Mouse (Mus musculus) left cerebral cortex, postnatal 36 days (tissue): Measurements from ENCODE around the gene Setd5. TPM values are rescaled to one million over a fixed set of nuclear protein-coding genes. Genes with fewer than 3 reads are reported as not detected.
A peak's percentile ranks its signal among the peaks of the same experiment; 100 is the strongest.

Experiments
- DNase-seq, 2 experiments: peaks; one replicate each; pipeline ENCODE4 v3.0.0; 2021 to 2022; ENCODE audit warnings: low spot score in 2 of 2, mixed read lengths in 1 of 2
- intact Hi-C: fragments of 180-260 bp; cut with DNase I; formaldehyde crosslinking; loops from one replicate; pipeline ENCODE4 v1.15.1; 2025
- total RNA-seq, 2 experiments: library from RNA; stranded (reverse); gene quantifications; 2 replicates each; pipeline ENCODE4 v1.2.3; 2021

Gene Setd5
- 100 to 1,000 TPM in 1 of 2 experiments, 10 to 100 TPM in 1; 99.2 to 130 TPM for total RNA-seq

DNA sequence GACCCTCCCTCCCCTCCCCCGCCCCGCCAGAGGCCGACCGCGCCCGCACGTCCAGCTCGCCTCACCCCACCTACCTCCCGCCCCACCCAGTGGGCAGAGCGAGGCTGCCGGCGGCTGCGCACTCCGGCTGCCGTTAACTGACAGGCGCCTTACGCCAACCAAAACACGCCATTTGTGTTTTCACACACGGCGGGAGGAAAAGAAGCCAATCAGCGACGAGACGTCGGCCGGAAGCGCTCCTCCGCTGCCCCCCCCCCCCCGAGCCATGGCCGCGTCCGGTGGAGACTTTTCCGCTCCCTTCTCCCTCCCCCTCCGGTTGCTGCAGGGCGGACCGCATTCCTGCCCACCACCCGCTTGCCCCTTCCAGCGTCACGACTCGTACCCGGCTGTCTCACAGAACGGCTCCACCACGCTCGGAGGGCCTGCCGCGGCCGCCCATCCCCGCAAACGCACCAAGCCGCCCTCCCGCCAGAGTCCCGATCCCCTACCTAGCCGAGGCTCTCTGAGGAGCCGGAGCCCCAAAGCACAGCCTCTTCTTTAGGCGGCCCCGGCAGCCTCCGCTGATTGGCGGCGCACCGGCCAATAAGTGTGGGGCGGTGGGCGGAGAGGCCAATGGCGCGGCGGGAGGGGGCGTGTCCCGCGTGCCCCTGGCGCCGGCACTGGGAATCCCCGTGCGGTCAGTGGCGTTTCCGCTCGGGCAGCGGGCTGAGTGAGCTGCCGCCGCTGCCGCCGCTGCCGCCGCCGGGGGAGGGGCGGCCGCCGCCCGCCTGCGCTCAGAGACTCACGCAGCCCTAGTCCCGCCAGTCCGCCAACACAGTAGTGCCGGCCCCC, at the start of gene Setd5:
Setd5 (plus strand) TSS at position 680 of the 831 bp plus-strand sequence.
- intact Hi-C loops = loop anchor here (1.0 to 10.0 kb wide), 5 partner anchors 24 to 228 kb away; partner anchors contain the start of genes Brpf1, Mtmr14 and Thumpd3

DNA sequence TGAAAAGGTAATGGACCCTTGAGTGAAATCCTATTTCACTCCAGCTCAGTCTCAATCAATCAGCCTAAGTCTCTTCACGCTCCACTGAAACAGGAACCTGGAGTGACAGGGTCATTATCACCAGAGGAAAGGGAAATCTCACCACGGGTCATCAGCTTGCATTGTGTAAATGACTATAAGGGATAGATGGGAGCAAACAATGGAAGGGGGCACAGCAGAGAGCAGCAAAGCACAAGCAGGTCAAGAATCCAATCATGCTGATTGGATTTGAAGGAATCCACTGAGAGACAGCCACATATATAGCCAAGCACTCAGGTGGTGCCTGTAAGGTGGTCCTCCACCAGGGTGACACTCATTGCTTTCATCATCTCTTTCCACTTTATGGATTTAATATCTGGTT, 49.7 kb upstream of the Setd5 start:
- intact Hi-C loops = no loop called here
- no peak for DNase-seq

More for the DNA sequence above, at the start of gene Setd5:
- peak; percentile 98 to 99 for DNase-seq

DNA sequence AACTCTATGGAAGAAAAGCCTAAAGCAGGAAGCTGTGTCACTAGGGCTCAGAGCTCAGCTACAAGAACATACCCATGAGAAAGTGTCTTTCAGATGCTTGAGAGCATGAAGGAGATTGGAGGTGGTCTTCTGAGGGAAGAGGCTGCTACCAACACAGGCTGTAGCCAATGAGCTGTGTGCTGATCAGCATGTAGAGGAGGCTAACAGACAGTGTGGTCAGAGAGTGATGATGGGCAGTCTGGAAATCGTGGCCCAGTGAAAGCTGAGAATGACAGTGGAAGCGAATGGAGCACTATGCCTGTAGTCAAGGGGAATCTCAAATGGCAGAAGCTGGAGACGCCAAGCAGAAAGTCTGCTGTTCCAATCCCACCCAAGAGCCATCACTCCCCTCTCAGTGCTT, 48.2 kb upstream of the Setd5 start:
- intact Hi-C loops = no loop called here
- no peak for DNase-seq

DNA sequence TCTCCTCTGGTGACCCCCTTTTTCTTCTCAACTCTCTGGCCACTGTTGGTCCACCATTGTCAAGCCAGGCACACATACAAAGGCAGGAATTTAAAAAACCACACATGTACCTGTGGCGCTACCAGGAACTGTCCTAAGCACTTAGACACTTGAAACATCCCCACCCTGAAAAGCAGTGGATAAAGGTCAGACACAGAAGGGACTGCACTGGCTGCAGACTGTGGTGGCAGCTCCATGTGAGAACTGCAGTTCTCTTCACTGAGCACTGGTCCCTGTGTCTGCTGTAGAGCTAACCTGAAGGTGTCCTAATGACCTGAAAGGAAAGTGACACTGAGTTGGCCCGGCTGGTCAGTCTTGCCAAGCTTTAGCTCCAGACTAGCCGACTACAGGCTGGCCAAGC, 46.6 kb upstream of the Setd5 start:
- intact Hi-C loops = no loop called here
- DNase-seq = no peak

DNA sequence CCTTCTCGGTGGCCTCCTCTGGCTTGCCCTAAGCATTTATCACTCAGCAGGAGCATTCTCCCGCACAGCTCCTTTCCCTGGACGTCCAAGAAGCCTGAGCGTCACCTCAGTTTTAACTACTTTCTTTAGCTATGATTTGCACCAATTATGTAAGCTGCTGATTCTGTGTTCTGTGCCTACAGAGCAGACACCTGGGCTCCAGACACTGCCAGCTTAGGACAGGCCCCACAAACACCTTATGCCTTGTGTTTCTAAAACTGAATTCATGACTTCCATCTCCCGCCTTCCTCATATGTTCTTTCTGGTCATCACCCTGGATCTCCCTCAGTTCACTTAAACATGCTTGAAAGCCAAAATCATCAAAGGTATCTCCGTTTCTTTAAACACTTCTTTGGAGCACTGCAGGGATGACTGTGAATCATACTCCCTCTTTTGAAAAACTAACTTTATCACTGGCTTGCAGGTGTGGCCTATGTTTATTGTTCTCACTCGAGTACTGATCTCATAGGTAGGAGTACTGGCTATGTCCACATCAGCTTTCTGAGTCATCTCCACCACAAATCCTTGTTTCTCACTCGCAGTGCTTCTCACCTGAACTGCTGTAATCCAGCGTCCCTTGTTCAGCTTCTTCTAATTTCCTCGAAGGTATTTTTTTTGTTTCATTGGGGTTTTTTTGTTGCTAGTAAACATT, 46.0 kb upstream of the Setd5 start:
- intact Hi-C loops = no loop called here
- no peak for DNase-seq

DNA sequence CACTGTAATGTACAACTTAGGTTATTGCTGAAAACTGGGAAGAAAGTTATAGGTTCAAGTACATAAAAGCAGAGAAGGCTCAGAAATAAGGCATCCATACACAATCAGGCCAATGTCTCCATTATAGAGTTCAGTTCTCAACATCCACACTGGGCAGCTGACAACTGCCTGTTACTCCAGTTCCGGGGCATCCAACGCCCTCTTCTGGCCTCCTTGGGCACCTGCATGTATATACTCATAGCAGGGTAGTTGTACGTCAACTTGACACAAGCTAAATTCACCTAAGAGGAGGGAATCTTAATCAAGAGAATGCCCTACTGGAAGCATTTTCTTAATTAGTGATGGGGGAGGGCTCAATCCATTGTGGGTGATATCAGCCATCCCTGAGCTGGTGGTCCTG, 45.0 kb upstream of the Setd5 start:
- DNase-seq = no peak
- intact Hi-C loops = no loop called here

DNA sequence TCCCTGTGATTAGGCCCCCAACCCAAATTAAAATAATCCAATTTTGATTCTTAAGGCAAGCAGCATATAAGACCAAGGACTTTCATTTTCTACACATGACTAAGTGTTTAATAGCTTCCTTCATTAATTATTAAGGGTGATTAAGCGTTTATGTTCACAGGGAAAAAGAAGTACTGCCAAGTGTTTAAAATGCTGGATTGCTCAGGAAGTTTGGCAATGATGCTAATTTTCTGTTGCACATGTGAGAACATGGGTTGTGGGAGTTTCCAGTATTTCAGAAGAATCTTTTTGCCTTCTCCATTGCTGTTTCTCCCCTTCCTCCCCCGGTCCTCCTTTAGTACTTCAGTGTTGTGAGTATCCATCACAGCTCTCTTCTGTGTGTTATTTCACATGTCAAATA, 44.0 kb upstream of the Setd5 start:
- DNase-seq = no peak
- intact Hi-C loops = no loop called here

DNA sequence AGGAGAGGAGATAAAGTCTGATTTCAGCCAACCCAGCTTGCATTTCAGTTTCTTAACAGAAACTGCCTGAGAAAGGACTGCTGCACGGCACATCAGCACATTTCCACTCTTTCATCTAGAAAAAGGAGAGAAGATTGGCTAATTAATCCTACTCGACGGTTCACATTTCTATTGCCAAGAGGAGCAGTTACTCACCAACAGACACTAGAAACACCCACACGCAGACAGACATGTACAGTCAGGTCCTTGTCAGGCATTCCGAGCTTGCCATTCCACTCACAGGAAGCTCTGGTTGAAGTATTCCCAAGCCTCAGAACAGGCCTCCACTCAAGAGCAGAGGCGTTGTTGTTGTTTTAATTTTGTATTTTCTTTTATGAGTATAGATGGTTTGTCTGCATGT, 42.7 kb upstream of the Setd5 start:
- DNase-seq = no peak
- intact Hi-C loops = no loop called here

DNA sequence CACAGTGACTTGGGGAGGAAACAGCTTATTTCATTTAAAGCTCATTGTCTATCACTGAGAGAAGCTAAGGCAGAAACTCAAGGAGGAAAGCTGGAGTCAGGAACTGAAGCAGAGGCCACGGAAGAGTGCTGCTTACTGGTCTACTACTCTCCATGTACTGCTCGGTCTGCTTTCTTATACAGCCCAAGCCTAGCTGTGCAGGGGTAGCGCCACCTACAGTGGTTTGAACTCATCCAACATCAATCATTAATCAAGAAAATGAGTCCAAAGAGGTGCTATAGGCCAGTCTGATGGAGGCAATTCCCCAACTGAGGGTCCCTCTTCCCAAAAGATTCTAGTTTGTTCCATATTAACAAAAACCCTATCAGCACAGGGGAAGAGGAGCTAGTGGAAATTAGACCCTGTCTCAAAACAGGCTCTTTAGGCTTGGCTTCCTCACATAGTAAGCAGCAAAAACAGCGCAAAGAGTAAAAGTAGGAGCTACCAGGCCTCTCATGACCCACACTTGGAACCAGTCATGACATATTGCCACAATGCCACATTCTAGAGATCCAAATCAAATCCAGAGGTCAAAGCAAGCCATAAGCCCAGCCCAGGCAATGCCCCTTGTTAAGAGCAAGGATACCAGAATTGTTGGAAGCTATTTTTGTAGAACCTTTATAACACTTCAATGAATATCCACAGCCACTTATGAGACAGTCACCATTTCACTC, 40.5 kb upstream of the Setd5 start:
- intact Hi-C loops = no loop called here
- no peak for DNase-seq

DNA sequence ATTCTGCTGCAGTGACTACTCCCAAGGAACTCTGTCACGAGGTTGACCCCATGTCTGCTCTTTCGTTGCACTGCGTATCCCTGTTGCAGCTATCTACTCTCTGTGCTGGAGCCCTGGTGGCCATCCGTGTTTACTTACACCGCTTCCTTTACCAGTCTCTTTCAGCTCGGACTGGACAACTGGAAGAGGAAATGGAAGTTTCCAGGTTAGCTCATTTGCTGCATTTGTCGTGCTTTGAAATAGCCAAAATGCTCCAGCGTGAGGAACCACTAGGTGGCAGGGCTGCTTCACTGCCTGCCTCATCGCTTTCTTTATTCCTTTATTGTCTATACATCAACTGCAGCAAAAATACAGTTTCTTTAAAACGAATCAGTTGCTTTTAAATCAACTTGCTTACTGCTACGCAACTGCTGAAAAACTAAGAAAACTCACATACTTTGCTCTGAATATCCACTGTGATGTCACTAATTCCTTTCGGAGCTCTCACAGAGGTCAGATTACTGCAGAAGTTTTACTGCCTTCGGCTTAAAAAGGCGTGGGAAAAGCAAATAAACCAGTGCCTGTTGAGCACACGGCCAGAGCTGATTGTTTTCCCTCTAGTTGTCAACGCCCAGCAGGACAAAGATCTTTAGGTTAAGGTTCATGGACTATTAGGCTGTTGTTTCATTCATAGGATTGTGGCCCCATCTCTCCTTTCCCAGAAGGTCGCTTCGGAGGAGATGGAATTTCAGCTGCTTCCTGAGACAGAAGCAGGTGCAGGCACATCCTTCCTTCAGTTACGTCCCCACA, 39.0 kb upstream of the Setd5 start:
- intact Hi-C loops = no loop called here
- peak; percentile 55 to 62 for DNase-seq

DNA sequence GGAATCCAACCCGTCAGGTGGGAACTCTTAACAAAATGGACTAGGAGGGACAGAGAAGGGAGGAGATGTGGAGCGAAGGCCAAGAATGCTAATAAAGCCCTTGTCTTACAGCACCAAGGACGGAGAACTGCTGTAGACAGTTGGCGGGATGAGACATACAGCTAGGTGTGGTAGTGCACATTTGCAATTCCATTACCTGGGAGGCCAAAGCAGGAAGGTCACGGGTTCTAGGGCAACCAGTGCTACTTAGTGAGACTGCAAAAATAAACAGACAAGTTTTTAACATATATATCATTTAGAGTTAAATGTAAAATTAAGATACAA, 38.5 kb upstream of the Setd5 start:
- no peak for DNase-seq
- intact Hi-C loops = no loop called here

DNA sequence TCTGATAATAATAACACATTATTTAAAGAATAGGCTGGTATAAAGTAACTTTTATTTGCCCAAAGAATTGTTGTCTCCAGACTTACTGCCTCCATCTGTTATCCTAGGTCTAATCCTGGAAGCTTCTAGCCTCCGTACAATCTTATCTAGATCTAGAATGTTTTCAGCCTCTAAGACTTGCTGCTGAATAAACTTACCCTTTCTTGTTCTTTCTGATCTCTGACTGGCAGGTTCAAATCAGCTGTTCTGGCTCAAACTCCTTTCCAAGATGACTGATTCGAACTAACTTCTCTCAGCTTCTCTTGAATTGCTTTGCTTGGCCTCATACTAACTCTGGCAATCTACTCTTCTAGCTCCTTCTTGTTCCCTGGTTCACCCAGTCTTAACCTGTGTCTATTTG, 36.8 kb upstream of the Setd5 start:
- DNase-seq = no peak
- intact Hi-C loops = loop anchor here (10.0 kb wide), 1 partner anchor 284 kb away; the partner anchor contains the start of gene Ogg1

DNA sequence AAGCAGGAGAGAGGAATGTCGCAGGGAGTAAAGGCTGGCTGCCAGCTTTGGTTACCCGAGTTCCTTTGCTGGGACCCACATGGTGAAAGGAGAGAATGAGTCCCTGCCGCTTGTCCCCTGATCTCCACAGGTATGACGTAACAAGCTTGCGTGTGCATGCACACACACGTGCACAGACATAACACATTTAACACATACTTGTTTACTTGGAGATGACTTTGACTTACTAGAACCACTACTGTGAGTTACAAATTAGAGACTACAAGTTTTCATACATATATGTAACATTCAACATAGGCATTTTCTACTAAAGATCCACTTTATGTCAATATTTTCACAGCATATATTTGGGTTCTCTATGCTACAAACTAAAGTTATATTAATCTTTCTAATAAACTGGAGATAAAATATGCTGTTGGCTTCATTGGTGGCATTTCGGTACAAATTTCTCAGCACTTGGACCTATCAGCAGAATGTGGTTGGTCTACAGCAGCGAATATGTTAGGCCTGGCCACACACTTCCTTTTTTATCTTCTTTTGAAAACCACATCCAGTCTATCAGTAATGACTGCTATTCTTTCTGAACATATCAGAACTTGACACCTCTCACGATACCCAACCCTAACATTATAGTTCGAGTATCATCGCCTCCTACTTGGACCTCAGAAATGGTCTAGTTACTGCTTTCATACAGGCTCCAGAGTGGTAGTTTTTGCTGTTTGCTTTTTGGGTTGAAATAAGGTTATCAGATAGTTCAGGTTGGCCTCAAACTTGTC, 35.8 kb upstream of the Setd5 start:
- intact Hi-C loops = loop anchor here (10.0 kb wide), 1 partner anchor 283 kb away; the partner anchor contains the start of gene Ogg1
- no peak for DNase-seq

DNA sequence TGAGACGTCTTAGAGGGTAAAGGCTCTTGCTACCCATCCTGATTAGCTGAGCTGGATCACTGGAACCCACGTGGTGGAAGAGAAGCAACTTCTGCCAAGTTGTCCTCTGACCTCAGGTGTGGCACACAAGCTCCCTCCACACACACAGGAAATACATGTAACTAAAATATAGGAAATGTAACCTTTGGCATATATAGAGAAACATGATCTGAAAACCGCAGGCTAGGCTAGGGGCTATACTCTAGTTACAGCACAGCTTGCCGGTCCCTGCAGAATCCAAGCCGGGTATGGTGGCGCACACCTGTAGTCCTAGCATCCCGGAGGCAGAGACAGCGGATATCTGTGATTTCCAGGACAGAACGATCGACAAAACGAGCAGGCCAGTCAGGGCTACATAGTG, 31.6 kb upstream of the Setd5 start:
- intact Hi-C loops = loop anchor here (10.0 kb wide), 1 partner anchor 279 kb away; the partner anchor contains the start of gene Ogg1
- no peak for DNase-seq

DNA sequence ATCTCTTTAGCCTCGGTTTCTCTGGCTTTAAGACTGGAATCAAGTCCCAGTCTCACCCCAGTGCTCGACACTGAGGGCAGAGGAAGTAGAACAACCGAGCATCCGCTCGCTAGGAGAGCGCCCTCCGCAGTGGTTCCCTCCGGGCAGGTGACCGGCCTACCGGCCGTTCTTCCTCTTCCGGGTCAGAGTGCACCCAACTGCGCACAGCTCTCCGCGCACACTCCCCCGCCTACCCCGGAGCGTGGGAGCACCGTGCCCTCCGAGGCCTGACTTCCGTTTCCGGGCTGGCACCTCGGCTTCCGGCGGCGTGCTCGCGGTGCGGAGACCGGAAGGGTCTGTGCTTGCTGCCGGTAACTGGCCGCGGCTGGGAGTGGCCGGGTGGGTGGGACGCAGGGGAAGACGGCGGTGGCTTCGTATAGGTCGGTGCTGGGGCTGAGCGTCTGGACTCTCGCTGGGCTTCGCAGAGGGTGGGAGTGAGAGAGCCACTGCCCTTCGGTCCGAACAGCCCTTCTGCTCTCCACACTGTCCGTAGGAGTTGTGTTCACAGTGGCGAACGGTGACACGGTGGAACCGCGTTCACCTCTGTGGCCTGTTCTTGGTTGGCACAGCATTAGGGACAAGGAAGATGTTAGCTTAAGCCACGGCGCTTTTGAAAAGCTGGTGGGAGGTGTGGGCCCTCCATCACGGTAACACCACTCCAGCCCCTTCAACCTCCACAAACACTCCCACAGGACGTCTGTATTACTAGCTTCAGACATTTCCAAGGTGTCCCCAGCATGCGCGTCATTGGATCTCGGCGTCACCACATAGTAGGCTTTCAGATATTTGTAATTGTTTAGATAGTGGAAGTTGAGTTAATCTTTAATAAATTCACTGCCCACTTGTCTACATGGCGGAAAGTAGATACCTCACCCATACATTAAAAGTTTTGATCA, 30.9 kb upstream of the Setd5 start, which contains the start of gene Thumpd3:
Thumpd3 (plus strand) TSS at position 185 of the 935 bp plus-strand sequence.
- intact Hi-C loops = loop anchor here (1.0 to 10.0 kb wide), 2 partner anchors 30 to 278 kb away; partner anchors contain the start of gene Ogg1
- DNase-seq = peak; percentile 96

DNA sequence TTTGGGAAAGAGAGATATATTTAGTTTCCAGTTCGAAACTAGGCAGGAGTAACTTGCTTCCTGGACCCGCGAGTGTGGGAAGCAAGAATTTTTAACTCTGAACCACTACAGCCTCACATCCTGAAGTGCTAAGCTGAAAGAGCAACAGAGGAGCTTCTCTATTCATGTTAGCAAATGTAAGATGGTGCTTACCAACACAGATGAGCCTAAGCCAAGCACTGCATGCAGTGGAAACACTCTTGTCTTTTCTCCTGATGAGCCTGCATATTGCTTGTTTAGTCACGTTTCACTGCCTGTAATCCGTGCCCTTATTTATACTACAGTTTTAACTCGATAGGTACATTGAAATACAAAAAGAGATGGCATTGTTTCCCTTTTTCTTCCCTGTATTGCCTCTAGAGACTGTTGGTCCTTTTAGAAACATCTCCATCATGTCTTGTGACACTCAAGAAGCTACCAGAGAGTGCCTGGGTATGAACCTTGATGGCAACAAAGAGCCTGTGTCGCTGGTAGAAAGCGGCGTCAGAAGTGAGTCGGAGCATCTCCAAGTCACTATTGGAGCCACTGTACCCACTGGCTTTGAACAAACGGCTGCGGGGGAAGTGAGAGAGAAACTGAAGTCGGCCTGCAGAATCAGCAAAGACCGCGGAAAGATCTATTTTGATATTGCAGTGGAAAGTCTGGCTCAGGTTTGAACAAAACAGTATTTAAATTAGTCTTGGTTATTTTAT, 30.0 kb upstream of the Setd5 start:
- intact Hi-C loops = loop anchor here (10.0 kb wide), 1 partner anchor 278 kb away; the partner anchor contains the start of gene Ogg1
- DNase-seq = no peak

DNA sequence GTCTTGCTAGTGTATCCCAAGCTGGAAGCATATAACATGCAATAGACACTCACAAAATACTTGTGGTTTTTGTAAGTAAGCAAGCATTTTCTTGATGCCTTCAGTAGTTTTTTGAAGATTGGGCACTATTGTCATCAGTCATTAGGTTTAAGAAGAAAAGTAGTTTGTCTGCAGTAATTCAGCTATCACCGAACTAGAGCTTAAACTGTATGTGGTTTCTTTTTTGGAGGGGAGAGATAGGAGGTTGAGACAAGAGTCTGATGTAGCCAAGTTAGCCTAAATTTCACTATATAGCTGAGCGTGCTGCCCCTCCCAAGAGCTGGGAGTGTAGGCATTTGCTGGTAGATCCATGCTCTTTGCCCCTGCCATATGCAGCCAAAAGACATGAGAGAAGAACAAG, 28.8 kb upstream of the Setd5 start:
- intact Hi-C loops = loop anchor here (10.0 kb wide), 1 partner anchor 276 kb away; the partner anchor contains the start of gene Ogg1
- DNase-seq = no peak
